ENCODE assay signal across 9 mouse cellular contexts in genomic region chr10:89383462-89383861, GRCm38 (mm10). TPM values are rescaled to one million over a fixed set of nuclear protein-coding genes. Genes with fewer than 3 reads are reported as not detected.
A peak's percentile ranks its signal among the peaks of the same experiment; 100 is the strongest.
DNase-seq lines count a peak whose midpoint lies in the region; ATAC-seq and TF ChIP-seq lines count a peak whose summit lies in the region.
"Had no signal": no experiment of that assay in that cellular context is flagged by ENCODE, and none has a peak within 500 bp of the region (broad histone marks: within the 10 kb centered on the region; RNA-seq: fewer than 3 reads in every experiment).

No protein-coding gene starts in this region.

- H3K4me2 ChIP-seq in forebrain, embryonic 16.5 days (ENCODE audit: low read length): no peak overlapping the region
- H3K4me2 ChIP-seq in lung, embryonic 16.5 days (ENCODE audit: low read depth, low read length): no peak overlapping the region
- H3K4me2 ChIP-seq: limb, embryonic 15.5 days had no signal

- no peak overlapping the region for H3K27ac ChIP-seq in ES-E14 (ENCODE audit: insufficient read depth, low read depth, low read length, poor library complexity, severe bottlenecking)
- H3K27ac ChIP-seq in forebrain, embryonic 16.5 days (ENCODE audit: low read length): no peak overlapping the region
- H3K27ac ChIP-seq in lung, embryonic 16.5 days (ENCODE audit: low read length): no peak overlapping the region
- H3K27ac ChIP-seq: limb, embryonic 15.5 days had no signal

- DNase-seq in ES-E14 (ENCODE audit: low read depth, low spot score): peak; percentile 80
- peak; percentile 63 for DNase-seq in c-Kit-positive CD71-positive TER-119-negative erythroid progenitor cells, embryonic 14.5 days (ENCODE audit: low read depth)
- peak; percentile 51 to 88 for DNase-seq in layer of hippocampus, adult 18-20 months (ENCODE audit: low spot score in 2 of 2)
- peak; percentile 45 for DNase-seq in retina, adult 2 months (ENCODE audit: low read depth, low spot score)
- DNase-seq in thymus, postnatal 4 days: peak; percentile 90

- ATAC-seq in forebrain, embryonic 16.5 days: peak; percentile 85
- ATAC-seq in hematopoietic stem cell, adult 5-6 weeks (replicated peaks in 1 of 2; ENCODE audit: insufficient read depth in 1 of 2, low FRiP score in 2 of 2, low TSS enrichment in 1 of 2, low read depth in 1 of 2, poor library complexity in 2 of 2, severe bottlenecking in 2 of 2): peak; percentile 88 to 95
- peak; percentile 38; the same call in 1 of the 2 replicates for ATAC-seq in lung, embryonic 16.5 days (ENCODE audit: low read depth)

- 6% methylated on average over 5 of the region's 5 CpGs for WGBS in forebrain, embryonic 16.5 days
- 4% methylated on average over 5 of the region's 5 CpGs for WGBS in lung, embryonic 16.5 days

- no peaks in the 10 kb centered on the region for H3K36me3 ChIP-seq in ES-E14 (ENCODE audit: control insufficient read depth, insufficient read depth, low read length, poor library complexity, severe bottlenecking)
- no peaks in the 10 kb centered on the region for H3K36me3 ChIP-seq in forebrain, embryonic 16.5 days (ENCODE audit: control insufficient read depth, insufficient read depth)
- H3K36me3 ChIP-seq in lung, embryonic 16.5 days (ENCODE audit: control insufficient read depth, insufficient read depth, low read length): no peaks in the 10 kb centered on the region
- H3K36me3 ChIP-seq: limb, embryonic 15.5 days had no signal

- no peaks in the 10 kb centered on the region for H3K27me3 ChIP-seq in forebrain, embryonic 16.5 days (replicated peaks; ENCODE audit: control insufficient read depth, insufficient read depth, low read length)
- no peaks in the 10 kb centered on the region for H3K27me3 ChIP-seq in lung, embryonic 16.5 days (ENCODE audit: control insufficient read depth, insufficient read depth, low read depth, low read length)
- H3K27me3 ChIP-seq: limb, embryonic 15.5 days had no signal

- in situ Hi-C loops in ES-E14 (cut with MboI; ENCODE audit: low sequenced_read_pairs in 2 of 2, unreplicated experiment in 2 of 2): no loop called here

- H3K4me1 ChIP-seq in ES-E14 (ENCODE audit: control insufficient read depth in 2 of 2, insufficient read depth in 2 of 2, low read length in 2 of 2, poor library complexity in 1 of 2): no peaks in the 10 kb centered on the region
- no peaks in the 10 kb centered on the region for H3K4me1 ChIP-seq in forebrain, embryonic 16.5 days (replicated peaks; ENCODE audit: control insufficient read depth, insufficient read depth, low read length)
- no peaks in the 10 kb centered on the region for H3K4me1 ChIP-seq in lung, embryonic 16.5 days (replicated peaks; ENCODE audit: control insufficient read depth, insufficient read depth, low read length)
- H3K4me1 ChIP-seq: limb, embryonic 15.5 days had no signal

- no peak overlapping the region for H3K4me3 ChIP-seq in ES-E14 (ENCODE audit: insufficient read depth in 1 of 2, low read depth in 1 of 2, low read length in 2 of 2, poor library complexity in 1 of 2, severe bottlenecking in 1 of 2)
- H3K4me3 ChIP-seq in forebrain, embryonic 16.5 days (replicated peaks; ENCODE audit: low read length): no peak overlapping the region
- no peak overlapping the region for H3K4me3 ChIP-seq in lung, embryonic 16.5 days (ENCODE audit: low read length)
- H3K4me3 ChIP-seq: limb, embryonic 15.5 days had no signal

- no peaks in the 10 kb centered on the region for H3K9me3 ChIP-seq in ES-E14 (ENCODE audit: control insufficient read depth, insufficient read depth, low read depth, low read length)
- no peaks in the 10 kb centered on the region for H3K9me3 ChIP-seq in forebrain, embryonic 16.5 days (ENCODE audit: control insufficient read depth, low read length)
- no peaks in the 10 kb centered on the region for H3K9me3 ChIP-seq in lung, embryonic 16.5 days (ENCODE audit: control insufficient read depth, low read length)
- H3K9me3 ChIP-seq: limb, embryonic 15.5 days had no signal

- H3K9ac ChIP-seq in ES-E14 (ENCODE audit: insufficient read depth, low read depth, low read length, poor library complexity, severe bottlenecking): no peak overlapping the region
- no peak overlapping the region for H3K9ac ChIP-seq in forebrain, embryonic 16.5 days (replicated peaks; ENCODE audit: low read depth, low read length)
- no peak overlapping the region for H3K9ac ChIP-seq in lung, embryonic 16.5 days (ENCODE audit: low read length)
- H3K9ac ChIP-seq: limb, embryonic 15.5 days had no signal

TF ChIP-seq in ES-E14, 5 proteins besides CTCF, POLR2A, EP300 and RAD21:
- TF ChIP-seq ZC3H11A (IDR thresholded peaks at IDR 0.05; ENCODE audit: borderline replicate concordance, low read depth, low read length): peak; percentile 57; the same call in 1 of the 2 replicates
- TF ChIP-seq CHD2 (IDR thresholded peaks at IDR 0.05; ENCODE audit: low read depth, low read length): no peak
- TF ChIP-seq MAFK (IDR thresholded peaks at IDR 0.05; ENCODE audit: insufficient read depth, low read depth, low read length): no peak
- no peak for TF ChIP-seq ZNF384 (IDR thresholded peaks at IDR 0.05; ENCODE audit: low read depth, low read length)
- TF ChIP-seq HCFC1 (IDR thresholded peaks at IDR 0.05; ENCODE audit: borderline replicate concordance, insufficient read depth, low read length): no peak

RNA-seq across cellular contexts. Expression of gene Ano4, which starts 38.9 kb away (rescaled TPM):
- 0.80 and 0.95 TPM in 2 replicates for total RNA-seq in ES-E14 (2012; rRNA removed)
- polyA plus RNA-seq in forebrain, embryonic 16.5 days (2015; fragmentation: Nextera tagmentation; extraction: Ambion mirVana): 6.4 and 7.3 TPM in 2 replicates
- total RNA-seq in hematopoietic stem cell, adult 5-6 weeks (2017): not detected in 2 replicates
- total RNA-seq in layer of hippocampus, adult 18-20 months (2021): 10 to 100 TPM; 17.6 to 19.2 TPM
- polyA plus RNA-seq in lung, embryonic 16.5 days (2015; fragmentation: Nextera tagmentation; extraction: Ambion mirVana): 0.74 and 0.94 TPM in 2 replicates

Comparison
In these comparisons a context has a peak if more than half of its experiments do, and no peak if none do; other contexts are left out.
1. ATAC-seq: peak in every context shown above with its lines; median percentile 92 in hematopoietic stem cell, adult 5-6 weeks; 85 in forebrain, embryonic 16.5 days; 38 in lung, embryonic 16.5 days.